Mouse (Mus musculus) midbrain, embryonic 12.5 days (tissue): ENCODE data around the gene Sh3yl1. TPM values are rescaled to one million over a fixed set of nuclear protein-coding genes. Genes with fewer than 3 reads are reported as not detected.

ENCODE experiments used
- ATAC-seq: fragments of 200-750 bp; cut with Nextera tagmentation; 2 replicates; pipeline ENCODE4 v1.8.0; 2017; ENCODE audit warnings: low read depth, moderate TSS enrichment, moderate library complexity; ENCODE audit not compliant: low FRiP score
- H3K27ac ChIP-seq: fragments of 300-500 bp; sonication (generic); replicated peaks from 2 replicates; pipeline ENCODE4 v1.5.1; 2016; ENCODE audit warnings: mild to moderate bottlenecking
- H3K27me3 ChIP-seq: fragments of 300-500 bp; sonication (generic); 2 replicates; pipeline ENCODE4 v1.6.1; 2016; ENCODE audit warnings: mild to moderate bottlenecking
- H3K36me3 ChIP-seq: fragments of 300-500 bp; sonication (generic); 2 replicates; pipeline ENCODE4 v1.6.1; 2016
- H3K4me1 ChIP-seq: fragments of 300-500 bp; sonication (generic); 2 replicates; pipeline ENCODE4 v1.6.1; 2016
- H3K4me2 ChIP-seq: fragments of 300-500 bp; sonication (generic); replicated peaks from 2 replicates; pipeline ENCODE4 v1.6.1; 2016; ENCODE audit warnings: mild to moderate bottlenecking, moderate library complexity
- H3K4me3 ChIP-seq: fragments of 300-500 bp; sonication (generic); 2 replicates; pipeline ENCODE4 v1.5.1; 2016; ENCODE audit warnings: mild to moderate bottlenecking
- H3K9ac ChIP-seq: fragments of 300-500 bp; sonication (generic); replicated peaks from 2 replicates; pipeline ENCODE4 v1.6.1; 2016; ENCODE audit warnings: mild to moderate bottlenecking, moderate library complexity
- H3K9me3 ChIP-seq: fragments of 300-500 bp; sonication (generic); 2 replicates; pipeline ENCODE4 v1.6.1; 2016; ENCODE audit warnings: mild to moderate bottlenecking
- WGBS: fragments of 180-500 bp; shearing (Covaris S2); methylation state at CpG from one replicate; pipeline ENCODE4 v1.1.7; 2016; 5-methylcytosine and 5-hydroxymethylcytosine counted together
- polyA plus RNA-seq: library from polyadenylated mRNA; unstranded; fragments of >200 nt; fragmentation: Nextera tagmentation; extraction: Ambion mirVana; gene quantifications from 2 replicates; pipeline ENCODE4 v1.2.1, GENCODE M21; 2016

The Sh3yl1 gene
- 27.4 and 27.5 TPM in 2 replicates for polyA plus RNA-seq

GRCm38 (mm10) chr12:30911261-30912047 is at the start of gene Sh3yl1, which contains the start of gene Acp1:
Sh3yl1 (plus strand) TSS chr12:30911668.
Acp1 (minus strand) TSS chr12:30911589.
- Histone ChIP-seq H3K27me3 (no peaks in the 10 kb centered on the region), H3K9ac (peak within 1 kb of the TSS; percentile 81), H3K4me2 (peak within 1 kb of the TSS; percentile 92), H3K4me3 (peak within 1 kb of the TSS; percentile 72), H3K4me1 (peaks cover 7% of the 10 kb centered on the region), H3K27ac (no peak within 1 kb of the TSS; the same call in 1 of the 2 replicates), H3K36me3 (no peaks in the 10 kb centered on the region), H3K9me3 (no peaks in the 10 kb centered on the region)
- under 1% methylated on average over 52 of the region's 52 CpGs for WGBS
- peak; percentile 98 for ATAC-seq

GRCm38 (mm10) chr12:30864347-30864746 is 47.1 kb upstream of the Sh3yl1 start:
- H3K4me2 ChIP-seq = no peak overlapping the region
- H3K36me3 ChIP-seq = no peaks in the 10 kb centered on the region
- 86% methylated on average over 2 of the region's 2 CpGs for WGBS

GRCm38 (mm10) chr12:30865781-30866180 is 45.7 kb upstream of the Sh3yl1 start:
- Histone ChIP-seq H3K9me3 (no peaks in the 10 kb centered on the region), H3K36me3 (no peaks in the 10 kb centered on the region), H3K4me3 (no peak overlapping the region), H3K9ac (no peak overlapping the region), H3K4me2 (no peak overlapping the region), H3K27ac (no peak overlapping the region), H3K27me3 (no peaks in the 10 kb centered on the region), H3K4me1 (no peaks in the 10 kb centered on the region)
- WGBS = 84% methylated on average over 4 of the region's 4 CpGs
- no peak for ATAC-seq

More at GRCm38 (mm10) chr12:30864347-30864746, 47.1 kb upstream of the Sh3yl1 start:
- Histone ChIP-seq H3K4me1 (no peaks in the 10 kb centered on the region), H3K9me3 (no peaks in the 10 kb centered on the region), H3K27me3 (no peaks in the 10 kb centered on the region), H3K4me3 (no peak overlapping the region), H3K9ac (no peak overlapping the region), H3K27ac (no peak overlapping the region)
- ATAC-seq = no peak

- Histone ChIP-seq H3K4me1 (peaks cover 8% of the 10 kb centered on the region; the same call in 1 of the 2 replicates), H3K27me3 (peaks cover 24% of the 10 kb centered on the region), H3K9me3 (no peaks in the 10 kb centered on the region), H3K9ac (no peak overlapping the region), H3K36me3 (no peaks in the 10 kb centered on the region), H3K4me3 (no peak overlapping the region), H3K27ac (no peak overlapping the region), H3K4me2 (no peak overlapping the region)
- no peak for ATAC-seq
- WGBS = 74% methylated on average over 6 of the region's 6 CpGs
Measured at GRCm38 (mm10) chr12:30879447-30879846, 32.0 kb upstream of the Sh3yl1 start.

GRCm38 (mm10) chr12:30883592-30883985 is 27.9 kb upstream of the Sh3yl1 start:
- H3K4me1 ChIP-seq = peaks cover 13% of the 10 kb centered on the region
- no peak overlapping the region for H3K27ac ChIP-seq
- H3K36me3 ChIP-seq = no peaks in the 10 kb centered on the region
- no peaks in the 10 kb centered on the region for H3K9me3 ChIP-seq
- no peak for ATAC-seq
- 17% methylated on average over 4 of the region's 4 CpGs for WGBS
- H3K4me2 ChIP-seq = peak overlapping the region; percentile 100
- H3K4me3 ChIP-seq = peak overlapping the region; percentile 57
- H3K27me3 ChIP-seq = peaks cover 44% of the 10 kb centered on the region
- peak overlapping the region; percentile 52 for H3K9ac ChIP-seq

GRCm38 (mm10) chr12:30883986-30884621 is 27.4 kb upstream of the Sh3yl1 start, which contains the start of gene Alkal2:
Alkal2 (plus strand) TSS chr12:30884322.
- Histone ChIP-seq H3K4me1 (peaks cover 13% of the 10 kb centered on the region), H3K4me3 (peak within 1 kb of the TSS; percentile 57), H3K9me3 (no peaks in the 10 kb centered on the region), H3K36me3 (no peaks in the 10 kb centered on the region), H3K9ac (peak within 1 kb of the TSS; percentile 52), H3K4me2 (peak within 1 kb of the TSS; percentile 100), H3K27me3 (peaks cover 44% of the 10 kb centered on the region), H3K27ac (no peak within 1 kb of the TSS)
- peak; percentile 84 for ATAC-seq
- WGBS = under 1% methylated on average over 53 of the region's 58 CpGs

GRCm38 (mm10) chr12:30884622-30885230 is 26.7 kb upstream of the Sh3yl1 start:
- no peak overlapping the region for H3K27ac ChIP-seq

GRCm38 (mm10) chr12:30885891-30886290 is 25.6 kb upstream of the Sh3yl1 start:
- H3K27me3 ChIP-seq = peaks cover 44% of the 10 kb centered on the region
- H3K4me3 ChIP-seq = no peak overlapping the region
- ATAC-seq = no peak
- no peak overlapping the region for H3K9ac ChIP-seq
- no peaks in the 10 kb centered on the region for H3K9me3 ChIP-seq
- H3K27ac ChIP-seq = no peak overlapping the region
- no peaks in the 10 kb centered on the region for H3K36me3 ChIP-seq
- peaks cover 13% of the 10 kb centered on the region for H3K4me1 ChIP-seq
- 77% methylated on average over 6 of the region's 6 CpGs for WGBS
- H3K4me2 ChIP-seq = no peak overlapping the region

More at GRCm38 (mm10) chr12:30884622-30885230, 26.7 kb upstream of the Sh3yl1 start:
- Histone ChIP-seq H3K4me3 (peak overlapping the region; percentile 57), H3K9ac (peak overlapping the region; percentile 52), H3K36me3 (no peaks in the 10 kb centered on the region), H3K9me3 (no peaks in the 10 kb centered on the region), H3K27me3 (peaks cover 44% of the 10 kb centered on the region), H3K4me2 (peak overlapping the region; percentile 100), H3K4me1 (peaks cover 13% of the 10 kb centered on the region)
- 8% methylated on average over 39 of the region's 39 CpGs for WGBS
- peak; percentile 71; the same call in 1 of the 2 replicates for ATAC-seq

- no peak overlapping the region for H3K9ac ChIP-seq
- 81% methylated on average over 4 of the region's 4 CpGs for WGBS
- peaks cover 34% of the 10 kb centered on the region for H3K27me3 ChIP-seq
- no peak overlapping the region for H3K27ac ChIP-seq
- H3K9me3 ChIP-seq = no peaks in the 10 kb centered on the region
- H3K4me3 ChIP-seq = no peak overlapping the region
- no peak for ATAC-seq
- peaks cover 13% of the 10 kb centered on the region for H3K4me1 ChIP-seq
- no peak overlapping the region for H3K4me2 ChIP-seq
- H3K36me3 ChIP-seq = no peaks in the 10 kb centered on the region
Measured at GRCm38 (mm10) chr12:30888003-30888402, 23.5 kb upstream of the Sh3yl1 start.

- 0 out of 2 replicates have a peak, but pooled peaks have one; percentile 34 for ATAC-seq
- H3K4me3 ChIP-seq = no peak overlapping the region
- H3K9me3 ChIP-seq = no peaks in the 10 kb centered on the region
- H3K9ac ChIP-seq = no peak overlapping the region
- peaks cover 9% of the 10 kb centered on the region for H3K36me3 ChIP-seq
- 36% methylated on average over 5 of the region's 5 CpGs for WGBS
- no peak overlapping the region for H3K4me2 ChIP-seq
- H3K27ac ChIP-seq = no peak overlapping the region
- no peaks in the 10 kb centered on the region; the same call in 1 of the 2 replicates for H3K4me1 ChIP-seq
- peaks cover 13% of the 10 kb centered on the region for H3K27me3 ChIP-seq
Measured at GRCm38 (mm10) chr12:30890067-30890466, 21.4 kb upstream of the Sh3yl1 start.

- no peak for ATAC-seq
- H3K9me3 ChIP-seq = no peaks in the 10 kb centered on the region
- no peak overlapping the region for H3K9ac ChIP-seq
- H3K4me1 ChIP-seq = no peaks in the 10 kb centered on the region
- no peaks in the 10 kb centered on the region for H3K27me3 ChIP-seq
- peaks cover 12% of the 10 kb centered on the region for H3K36me3 ChIP-seq
- no peak overlapping the region for H3K4me2 ChIP-seq
- whole genome bisulfite sequencing = 89% methylated on average over 7 of the region's 7 CpGs
- no peak overlapping the region for H3K27ac ChIP-seq
- no peak overlapping the region for H3K4me3 ChIP-seq
Measured at GRCm38 (mm10) chr12:30891438-30891837, 20.0 kb upstream of the Sh3yl1 start.
